Mouse (Mus musculus) stomach, embryonic 15.5 days (tissue): Measurements from ENCODE around the gene Smg7. TPM values are rescaled to one million over a fixed set of nuclear protein-coding genes. Genes with fewer than 3 reads are reported as not detected.

ENCODE experiments used
- polyA plus RNA-seq: library from polyadenylated mRNA; unstranded; fragments of >200 nt; fragmentation: Nextera tagmentation; extraction: Ambion mirVana; gene quantifications from 2 replicates; pipeline ENCODE4 v1.2.1, GENCODE M21; 2015

Gene Smg7
- polyA plus RNA-seq, 1 experiment from 2014 or later, result 22.8 TPM

Other genes with a start within 250 kb of the Smg7 start
- 0.08 TPM in 1 of 2 replicates, not detected in the other for gene Apobec4, start 152.1 kb downstream of the Smg7 start, polyA plus RNA-seq
- gene Rgl1, start 136.3 kb downstream of the Smg7 start, polyA plus RNA-seq, result 41.5 and 41.7 TPM in 2 replicates
- 326 and 330 TPM in 2 replicates for gene Arpc5, start 136.1 kb downstream of the Smg7 start, polyA plus RNA-seq
- gene Ncf2, start 102.5 kb downstream of the Smg7 start, polyA plus RNA-seq, result 6.1 and 7.0 TPM in 2 replicates
- 1.5 and 2.4 TPM in 2 replicates for gene Nmnat2, start 52.3 kb upstream of the Smg7 start, polyA plus RNA-seq